Mouse (Mus musculus) cerebellum, adult 11-12 months (tissue): ENCODE results near the gene Olfr1094.

Experiments used
- DNase-seq: peaks from one replicate; pipeline ENCODE4 v3.0.0; 2022

Gene Olfr1094

DNA sequence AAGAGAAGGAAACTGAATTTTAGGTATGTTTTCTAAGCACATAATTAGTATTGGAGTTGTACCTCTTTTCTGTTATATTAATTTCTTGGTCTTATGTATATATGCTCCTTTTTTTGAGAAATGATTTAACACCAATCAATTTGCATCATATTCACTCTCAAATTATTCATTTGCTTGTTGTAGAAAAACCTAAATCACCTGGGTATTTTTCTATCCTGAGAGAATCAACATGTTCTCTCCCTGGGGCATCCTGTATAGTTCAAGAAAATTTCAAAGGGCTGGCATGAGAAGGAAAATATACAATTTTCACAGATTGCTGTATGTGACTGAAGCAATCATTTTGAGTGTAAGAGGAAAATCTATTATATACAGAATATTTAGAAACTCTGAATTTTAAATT, at the start of gene Olfr1094:
Olfr1094 (plus strand) TSS at position 301 of the 400 bp plus-strand sequence.
- DNase-seq = no peak

DNA sequence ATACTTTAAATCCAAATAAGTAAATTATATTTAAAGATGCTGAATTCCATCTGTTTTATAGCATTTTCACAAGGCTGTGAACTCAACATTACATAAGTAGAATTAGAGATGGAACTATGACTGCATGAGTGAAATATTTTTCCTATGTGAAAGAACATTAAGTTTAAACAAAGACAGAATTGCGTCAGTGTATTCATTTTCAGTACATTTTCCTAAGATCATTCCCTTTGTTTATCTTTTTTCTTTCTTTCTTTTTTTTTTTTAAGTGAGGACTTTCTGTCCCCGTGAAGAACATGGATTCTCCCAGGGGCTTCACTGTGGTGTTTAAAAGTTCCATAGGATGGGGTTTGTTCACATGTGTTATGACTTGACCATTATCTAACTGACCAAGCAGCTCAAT, 42.3 kb upstream of the Olfr1094 start, which contains the start of gene Olfr1093:
Olfr1093 (plus strand) TSS at position 301 of the 400 bp plus-strand sequence.
- DNase-seq = no peak

DNA sequence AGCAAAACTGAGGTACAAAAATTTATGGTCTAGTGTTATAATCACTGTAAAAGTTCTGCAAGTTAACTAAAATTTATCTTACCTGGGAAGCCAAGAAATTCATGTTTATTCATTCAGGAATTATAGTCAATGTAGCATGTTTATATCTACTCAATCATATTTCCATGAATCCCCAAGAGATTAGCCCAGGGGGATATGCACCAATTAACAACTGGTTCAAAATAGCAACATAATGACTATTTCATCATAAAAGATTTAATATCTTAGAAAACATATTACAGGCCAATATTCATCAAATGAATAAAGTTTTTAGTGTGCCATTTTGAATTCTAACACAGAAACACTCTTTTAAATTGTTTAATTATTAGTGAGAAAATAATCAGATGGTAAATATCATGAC, 14.5 kb upstream of the Olfr1094 start, which contains the start of gene Olfr141:
Olfr141 (minus strand) TSS at position 101 of the 400 bp plus-strand sequence.
- no peak for DNase-seq

DNA sequence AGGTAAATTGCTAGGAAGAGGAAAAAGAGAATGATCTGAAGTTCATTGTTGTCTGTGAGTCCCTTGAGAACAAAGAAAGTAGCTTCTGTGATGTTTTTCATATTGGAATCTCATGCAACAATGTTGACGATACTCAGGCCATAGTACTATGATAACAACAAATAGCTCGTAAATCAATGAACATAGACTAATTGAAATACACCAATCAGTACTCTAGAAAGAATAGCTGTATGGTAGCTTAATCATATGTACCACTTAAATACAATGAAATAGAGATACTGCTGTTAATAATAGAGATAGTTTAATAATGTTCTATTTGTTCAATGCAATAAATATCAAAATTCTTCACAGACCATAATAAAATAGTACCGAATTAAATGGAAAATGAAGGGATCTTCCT, 27.1 kb downstream of the Olfr1094 start, which contains the start of gene Olfr1095:
Olfr1095 (minus strand) TSS at position 101 of the 400 bp plus-strand sequence.
- no peak for DNase-seq

DNA sequence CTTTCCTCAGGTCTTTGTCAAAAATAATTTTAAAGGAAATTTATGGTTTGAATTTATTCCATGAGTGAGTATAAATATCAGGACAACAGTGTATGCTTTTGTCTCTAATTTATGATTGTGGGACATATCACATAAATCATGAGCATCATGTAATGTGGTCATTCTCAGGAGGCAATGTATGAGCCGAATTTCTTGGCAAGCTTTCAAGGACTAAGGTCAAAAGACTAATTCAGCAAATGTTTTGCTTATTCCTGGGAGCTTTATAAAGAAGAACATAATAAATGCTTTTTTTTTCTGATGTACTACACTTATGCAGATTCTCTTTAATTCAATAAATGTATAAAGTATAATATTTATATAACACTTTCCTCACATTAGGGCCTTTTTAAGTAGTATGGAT, 50.2 kb downstream of the Olfr1094 start, which contains the start of gene Gm13723:
Gm13723 (minus strand) TSS at position 101 of the 400 bp plus-strand sequence.
- DNase-seq = no peak
